Mouse (Mus musculus): Measurements from ENCODE around the gene Ankfy1. TPM values are rescaled to one million over a fixed set of nuclear protein-coding genes. Genes with fewer than 3 reads are reported as not detected.
A peak's percentile ranks its signal among the peaks of the same experiment; 100 is the strongest.

Gene Ankfy1
- polyA plus RNA-seq, 1 experiment from 2014 or later = 11.3 TPM

DNA sequence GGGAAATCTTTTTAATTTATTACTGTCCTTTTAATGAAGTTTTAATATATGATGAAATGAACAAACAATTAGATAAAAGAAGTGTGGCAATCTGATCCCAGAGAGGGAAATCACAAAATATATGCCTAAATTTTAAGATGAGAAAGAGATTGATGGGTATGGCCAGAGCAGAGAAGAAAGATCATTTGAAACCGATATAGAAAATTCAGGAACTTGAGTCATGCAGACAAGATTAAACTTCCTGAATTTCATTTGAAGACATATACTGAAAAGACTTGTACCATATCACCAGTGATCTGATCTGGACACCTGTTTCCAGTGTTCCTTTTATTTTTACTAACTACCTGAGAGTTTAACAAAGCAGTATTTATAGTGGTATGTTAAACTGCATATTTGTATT is 17.4 kb upstream of the Ankfy1 start:
- Histone ChIP-seq H3K27ac (ENCODE audit: low read length) (no peak overlapping the region), H3K27me3 (ENCODE audit: control insufficient read depth, insufficient read depth, low read depth, low read length) (no peaks in the 10 kb centered on the region), H3K4me3 (ENCODE audit: low read depth, low read length) (no peak overlapping the region), H3K4me1 (ENCODE audit: control insufficient read depth, low read depth, low read length) (peaks cover 6% of the 10 kb centered on the region), H3K36me3 (ENCODE audit: control insufficient read depth, insufficient read depth) (no peaks in the 10 kb centered on the region), H3K9me3 (replicated peaks; ENCODE audit: control insufficient read depth, low read length) (no peaks in the 10 kb centered on the region), H3K4me2 (ENCODE audit: low read depth, low read length) (no peak overlapping the region), H3K9ac (ENCODE audit: low read depth, low read length) (no peak overlapping the region)
- WGBS (ENCODE audit: insufficient replicate concordance) = 20% methylated on average over 1 of the region's 1 CpGs
- ATAC-seq (ENCODE audit: low read depth) = no peak

DNA sequence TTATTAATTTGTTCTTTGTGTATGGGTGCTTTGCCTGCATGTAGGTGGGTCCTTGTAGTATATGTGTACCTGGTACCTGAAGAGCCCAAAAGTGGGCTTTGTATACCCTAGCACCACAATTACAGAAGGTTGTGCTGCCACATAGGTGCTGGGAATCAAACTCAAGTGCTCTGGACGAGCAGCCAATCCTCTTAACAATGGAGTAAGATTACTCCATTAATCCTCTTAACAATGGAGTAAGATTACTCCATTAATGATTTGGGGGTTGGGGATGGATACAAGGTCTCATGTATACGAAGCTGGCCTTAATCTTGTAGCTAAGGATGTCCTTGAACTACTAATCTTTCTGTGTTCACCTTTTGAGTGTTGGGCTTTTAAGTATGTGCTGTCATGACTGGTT is 14.5 kb upstream of the Ankfy1 start:
- Histone ChIP-seq H3K9ac (ENCODE audit: low read depth, low read length) (no peak overlapping the region), H3K27ac (ENCODE audit: low read length) (no peak overlapping the region), H3K9me3 (replicated peaks; ENCODE audit: control insufficient read depth, low read length) (no peaks in the 10 kb centered on the region), H3K4me2 (ENCODE audit: low read depth, low read length) (no peak overlapping the region), H3K36me3 (ENCODE audit: control insufficient read depth, insufficient read depth) (no peaks in the 10 kb centered on the region), H3K4me1 (ENCODE audit: control insufficient read depth, low read depth, low read length) (peaks cover 6% of the 10 kb centered on the region), H3K4me3 (ENCODE audit: low read depth, low read length) (no peak overlapping the region), H3K27me3 (ENCODE audit: control insufficient read depth, insufficient read depth, low read depth, low read length) (no peaks in the 10 kb centered on the region)
- WGBS (ENCODE audit: insufficient replicate concordance) = 62% methylated on average over 2 of the region's 2 CpGs
- ATAC-seq (ENCODE audit: low read depth) = no peak

DNA sequence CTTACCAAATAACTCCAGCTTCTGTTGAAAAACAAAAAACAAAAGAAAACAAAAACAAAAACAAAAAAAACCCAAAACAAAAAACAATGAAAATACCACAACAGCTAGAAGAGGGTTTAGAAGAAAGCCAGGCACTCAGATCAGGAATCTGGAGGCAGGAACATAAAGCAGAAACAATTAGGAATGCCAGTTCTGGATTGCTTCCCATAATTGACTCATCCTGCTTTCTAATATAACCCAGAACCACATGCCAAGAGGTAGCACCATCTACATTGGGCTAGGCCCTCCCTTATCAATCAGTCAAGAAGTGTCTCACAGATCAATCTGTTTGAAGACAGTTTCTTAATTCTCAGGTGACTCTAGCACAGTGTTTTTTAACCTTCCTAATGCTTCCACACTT is 9.1 kb upstream of the Ankfy1 start:
- no peaks in the 10 kb centered on the region for H3K4me1 ChIP-seq (ENCODE audit: control insufficient read depth, low read depth, low read length)
- H3K4me2 ChIP-seq (ENCODE audit: low read depth, low read length) = no peak overlapping the region
- H3K9me3 ChIP-seq (replicated peaks; ENCODE audit: control insufficient read depth, low read length) = no peaks in the 10 kb centered on the region
- ATAC-seq (ENCODE audit: low read depth) = no peak
- peaks cover 2% of the 10 kb centered on the region; the same call in 1 of the 2 replicates for H3K36me3 ChIP-seq (ENCODE audit: control insufficient read depth, insufficient read depth)
- no peak overlapping the region for H3K9ac ChIP-seq (ENCODE audit: low read depth, low read length)
- no peak overlapping the region for H3K4me3 ChIP-seq (ENCODE audit: low read depth, low read length)
- H3K27ac ChIP-seq (ENCODE audit: low read length) = no peak overlapping the region
- H3K27me3 ChIP-seq (ENCODE audit: control insufficient read depth, insufficient read depth, low read depth, low read length) = no peaks in the 10 kb centered on the region

DNA sequence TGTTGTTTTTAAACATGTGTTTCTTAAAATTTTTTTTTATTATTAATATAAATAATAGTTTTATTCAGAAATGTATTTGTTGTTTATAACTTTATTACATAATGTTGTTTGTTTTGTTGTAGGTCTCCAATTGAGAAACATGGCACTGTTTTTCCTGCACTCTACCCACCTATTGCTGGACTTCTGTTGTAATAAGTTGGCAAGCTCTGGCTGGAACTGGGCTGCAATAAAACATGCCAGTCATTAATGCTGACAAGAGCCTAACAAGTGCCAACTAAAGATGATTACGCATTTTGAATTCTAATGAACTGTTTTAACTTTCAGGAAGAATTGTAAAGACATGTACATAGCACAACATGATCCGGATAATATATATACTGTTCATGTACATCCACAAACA is 6.4 kb upstream of the Ankfy1 start:
- WGBS (ENCODE audit: insufficient replicate concordance) = 91% methylated on average over 2 of the region's 2 CpGs
- no peak for ATAC-seq (ENCODE audit: low read depth)
- peaks cover 2% of the 10 kb centered on the region; the same call in 1 of the 2 replicates for H3K36me3 ChIP-seq (ENCODE audit: control insufficient read depth, insufficient read depth)

DNA sequence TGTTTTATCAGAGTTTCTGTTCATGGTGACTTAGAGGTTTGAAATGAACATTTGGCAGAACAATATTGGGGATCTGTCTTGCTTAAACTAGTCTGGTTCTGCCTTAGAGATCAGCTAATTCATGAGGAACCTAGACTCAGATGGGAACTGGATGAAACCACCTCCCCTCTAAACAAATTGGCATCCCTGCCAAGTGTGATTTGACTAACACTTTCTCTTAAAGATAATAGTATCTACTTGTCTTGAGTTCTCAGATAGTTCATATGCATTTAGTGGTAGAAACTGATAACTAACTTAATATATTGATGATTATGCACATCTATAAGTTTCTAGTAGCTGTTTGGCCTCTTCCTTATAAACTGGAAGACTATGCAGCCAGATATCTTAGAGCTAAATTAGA is 3.1 kb upstream of the Ankfy1 start:
- Histone ChIP-seq H3K27me3 (ENCODE audit: control insufficient read depth, insufficient read depth, low read depth, low read length) (no peaks in the 10 kb centered on the region), H3K27ac (ENCODE audit: low read length) (0 out of 2 replicates have a peak overlapping the region, but pooled peaks have one; percentile 48), H3K9ac (ENCODE audit: low read depth, low read length) (no peak overlapping the region), H3K9me3 (replicated peaks; ENCODE audit: control insufficient read depth, low read length) (no peaks in the 10 kb centered on the region), H3K4me3 (ENCODE audit: low read depth, low read length) (no peak overlapping the region), H3K36me3 (ENCODE audit: control insufficient read depth, insufficient read depth) (peaks cover 2% of the 10 kb centered on the region; the same call in 1 of the 2 replicates), H3K4me1 (ENCODE audit: control insufficient read depth, low read depth, low read length) (peaks cover 31% of the 10 kb centered on the region), H3K4me2 (ENCODE audit: low read depth, low read length) (0 out of 2 replicates have a peak overlapping the region, but pooled peaks have one; percentile 2)
- no peak for ATAC-seq (ENCODE audit: low read depth)

More for the DNA sequence above, 6.4 kb upstream of the Ankfy1 start:
- Histone ChIP-seq H3K4me2 (ENCODE audit: low read depth, low read length) (no peak overlapping the region), H3K27ac (ENCODE audit: low read length) (no peak overlapping the region), H3K9me3 (replicated peaks; ENCODE audit: control insufficient read depth, low read length) (no peaks in the 10 kb centered on the region), H3K27me3 (ENCODE audit: control insufficient read depth, insufficient read depth, low read depth, low read length) (no peaks in the 10 kb centered on the region), H3K4me1 (ENCODE audit: control insufficient read depth, low read depth, low read length) (peaks cover 16% of the 10 kb centered on the region), H3K9ac (ENCODE audit: low read depth, low read length) (no peak overlapping the region), H3K4me3 (ENCODE audit: low read depth, low read length) (no peak overlapping the region)

DNA sequence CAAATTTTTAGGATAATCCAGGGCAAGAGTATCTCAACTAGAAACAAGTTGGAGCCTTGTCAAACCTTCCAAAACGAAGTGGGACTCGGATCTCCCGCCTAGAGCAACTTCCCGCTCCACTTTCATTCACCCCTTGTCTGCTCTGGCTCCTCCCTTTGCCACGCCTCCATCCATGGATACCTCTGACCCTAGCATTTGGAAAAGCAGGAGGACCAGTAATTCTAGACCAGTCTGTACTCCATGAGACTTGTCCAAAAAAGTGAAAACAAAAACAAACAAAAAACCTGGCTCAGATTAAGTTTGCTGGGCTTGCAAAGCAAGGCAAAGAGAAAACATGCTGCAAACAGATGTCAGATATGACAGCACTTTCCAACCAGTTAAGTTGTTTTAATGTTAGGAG is 1.6 kb upstream of the Ankfy1 start:
- no peaks in the 10 kb centered on the region for H3K27me3 ChIP-seq (ENCODE audit: control insufficient read depth, insufficient read depth, low read depth, low read length)
- peak overlapping the region; percentile 71 for H3K4me2 ChIP-seq (ENCODE audit: low read depth, low read length)
- 39% methylated on average over 5 of the region's 5 CpGs for WGBS (ENCODE audit: insufficient replicate concordance)
- 0 out of 2 replicates have a peak overlapping the region, but pooled peaks have one; percentile 16 for H3K4me3 ChIP-seq (ENCODE audit: low read depth, low read length)
- H3K36me3 ChIP-seq (ENCODE audit: control insufficient read depth, insufficient read depth) = peaks cover 2% of the 10 kb centered on the region; the same call in 1 of the 2 replicates
- no peak for ATAC-seq (ENCODE audit: low read depth)
- H3K9me3 ChIP-seq (replicated peaks; ENCODE audit: control insufficient read depth, low read length) = no peaks in the 10 kb centered on the region
- H3K4me1 ChIP-seq (ENCODE audit: control insufficient read depth, low read depth, low read length) = peaks cover 43% of the 10 kb centered on the region
- peak overlapping the region; percentile 66 for H3K9ac ChIP-seq (ENCODE audit: low read depth, low read length)
- peak overlapping the region; percentile 94 for H3K27ac ChIP-seq (ENCODE audit: low read length)

DNA sequence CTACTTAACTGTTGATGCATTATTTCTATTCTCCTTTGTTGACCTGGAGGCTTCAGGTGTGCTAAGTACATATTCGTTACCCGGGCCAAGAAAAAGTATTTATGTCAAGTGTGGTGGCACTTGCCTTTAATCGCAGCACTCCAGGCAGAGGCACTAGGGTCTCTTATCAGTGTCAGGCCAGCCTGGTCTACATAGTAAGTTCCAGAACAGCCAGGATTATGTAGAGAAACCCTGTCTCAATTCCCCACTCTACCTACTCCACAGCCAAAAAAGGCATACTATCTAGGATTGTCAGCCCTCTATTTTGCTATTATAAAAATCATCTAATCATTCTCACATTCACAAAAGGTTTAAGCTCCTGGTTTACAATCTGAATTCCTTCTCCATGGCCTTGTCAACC is 691 bp upstream of the Ankfy1 start:
- H3K4me1 ChIP-seq (ENCODE audit: control insufficient read depth, low read depth, low read length) = peaks cover 51% of the 10 kb centered on the region
- WGBS (ENCODE audit: insufficient replicate concordance) = 14% methylated on average over 3 of the region's 3 CpGs
- peak overlapping the region; percentile 94 for H3K27ac ChIP-seq (ENCODE audit: low read length)

DNA sequence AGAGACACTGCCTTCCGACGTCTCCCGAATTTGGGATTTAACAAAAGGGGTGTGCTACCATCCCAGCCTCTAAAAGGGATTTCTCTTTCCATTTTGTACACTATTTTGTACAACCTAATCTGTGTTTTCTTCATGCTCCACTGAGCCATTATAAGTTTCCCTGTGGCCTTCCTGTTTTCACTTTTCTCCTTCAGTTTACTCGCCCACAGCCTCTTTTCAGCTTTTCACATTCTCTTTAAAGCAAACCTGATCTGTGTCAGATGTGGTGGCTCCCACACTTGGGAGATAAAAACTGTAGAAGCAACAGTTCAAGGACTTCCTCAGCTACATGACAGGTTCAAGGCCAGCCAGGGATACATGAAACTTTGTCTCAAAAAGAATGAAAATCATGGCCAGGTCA is 2.5 kb downstream of the Ankfy1 start:
- Histone ChIP-seq H3K36me3 (ENCODE audit: control insufficient read depth, insufficient read depth) (no peaks in the 10 kb centered on the region), H3K4me1 (ENCODE audit: control insufficient read depth, low read depth, low read length) (peaks cover 68% of the 10 kb centered on the region), H3K9ac (ENCODE audit: low read depth, low read length) (0 out of 2 replicates have a peak overlapping the region, but pooled peaks have one; percentile 3), H3K4me3 (ENCODE audit: low read depth, low read length) (no peak overlapping the region), H3K9me3 (replicated peaks; ENCODE audit: control insufficient read depth, low read length) (no peaks in the 10 kb centered on the region), H3K27ac (ENCODE audit: low read length) (no peak overlapping the region), H3K27me3 (ENCODE audit: control insufficient read depth, insufficient read depth, low read depth, low read length) (no peaks in the 10 kb centered on the region), H3K4me2 (ENCODE audit: low read depth, low read length) (no peak overlapping the region)
- WGBS (ENCODE audit: insufficient replicate concordance) = 89% methylated on average over 4 of the region's 4 CpGs
- ATAC-seq (ENCODE audit: low read depth) = no peak

More for the DNA sequence above, 691 bp upstream of the Ankfy1 start:
- ATAC-seq (ENCODE audit: low read depth) = peak; percentile 85
- no peaks in the 10 kb centered on the region for H3K9me3 ChIP-seq (replicated peaks; ENCODE audit: control insufficient read depth, low read length)
- H3K4me3 ChIP-seq (ENCODE audit: low read depth, low read length) = peak overlapping the region; percentile 89
- H3K36me3 ChIP-seq (ENCODE audit: control insufficient read depth, insufficient read depth) = no peaks in the 10 kb centered on the region
- H3K9ac ChIP-seq (ENCODE audit: low read depth, low read length) = peak overlapping the region; percentile 66
- H3K4me2 ChIP-seq (ENCODE audit: low read depth, low read length) = peak overlapping the region; percentile 71
- no peaks in the 10 kb centered on the region for H3K27me3 ChIP-seq (ENCODE audit: control insufficient read depth, insufficient read depth, low read depth, low read length)

DNA sequence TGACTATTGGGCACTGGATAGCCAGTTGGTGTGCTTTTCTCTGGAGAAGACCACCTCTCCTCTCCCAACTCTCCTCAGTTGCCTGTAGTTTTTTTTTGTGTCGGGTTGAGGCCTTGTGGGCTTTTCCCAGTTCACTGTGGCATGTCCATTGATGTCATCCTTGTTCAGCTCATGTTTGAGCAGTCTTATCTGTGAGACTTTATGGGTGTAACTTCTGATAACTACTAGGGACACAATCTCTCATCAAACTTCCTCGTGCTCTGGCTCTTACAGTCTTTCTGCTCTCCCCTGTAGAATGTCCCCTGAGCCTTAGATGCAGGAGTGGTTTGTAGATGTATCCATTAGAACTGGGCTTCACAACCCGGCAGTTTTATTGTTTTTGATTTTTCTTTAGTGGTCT is 5.2 kb downstream of the Ankfy1 start:
- peak overlapping the region; percentile 18; the same call in 1 of the 2 replicates for H3K9ac ChIP-seq (ENCODE audit: low read depth, low read length)

More for the DNA sequence above, 5.2 kb downstream of the Ankfy1 start:
- 0 out of 2 replicates have a peak overlapping the region, but pooled peaks have one; percentile 34 for H3K27ac ChIP-seq (ENCODE audit: low read length)
- H3K27me3 ChIP-seq (ENCODE audit: control insufficient read depth, insufficient read depth, low read depth, low read length) = no peaks in the 10 kb centered on the region
- H3K4me2 ChIP-seq (ENCODE audit: low read depth, low read length) = peak overlapping the region; percentile 45
- H3K4me1 ChIP-seq (ENCODE audit: control insufficient read depth, low read depth, low read length) = peaks cover 55% of the 10 kb centered on the region
- no peak overlapping the region for H3K4me3 ChIP-seq (ENCODE audit: low read depth, low read length)
- WGBS (ENCODE audit: insufficient replicate concordance) = 31% methylated on average over 3 of the region's 3 CpGs
- no peaks in the 10 kb centered on the region for H3K9me3 ChIP-seq (replicated peaks; ENCODE audit: control insufficient read depth, low read length)
- H3K36me3 ChIP-seq (ENCODE audit: control insufficient read depth, insufficient read depth) = no peaks in the 10 kb centered on the region; the same call in 1 of the 2 replicates
- ATAC-seq (ENCODE audit: low read depth) = peak; percentile 66

All from liver, embryonic 16.5 days (tissue).